Mouse (Mus musculus) heart, adult 11 months (tissue): Measurements from ENCODE around the gene Unc13a.
A peak's percentile ranks its signal among the peaks of the same experiment; 100 is the strongest.

Source experiments
- DNase-seq: peaks from one replicate; pipeline ENCODE4 v3.0.0; 2022

The Unc13a gene

DNA sequence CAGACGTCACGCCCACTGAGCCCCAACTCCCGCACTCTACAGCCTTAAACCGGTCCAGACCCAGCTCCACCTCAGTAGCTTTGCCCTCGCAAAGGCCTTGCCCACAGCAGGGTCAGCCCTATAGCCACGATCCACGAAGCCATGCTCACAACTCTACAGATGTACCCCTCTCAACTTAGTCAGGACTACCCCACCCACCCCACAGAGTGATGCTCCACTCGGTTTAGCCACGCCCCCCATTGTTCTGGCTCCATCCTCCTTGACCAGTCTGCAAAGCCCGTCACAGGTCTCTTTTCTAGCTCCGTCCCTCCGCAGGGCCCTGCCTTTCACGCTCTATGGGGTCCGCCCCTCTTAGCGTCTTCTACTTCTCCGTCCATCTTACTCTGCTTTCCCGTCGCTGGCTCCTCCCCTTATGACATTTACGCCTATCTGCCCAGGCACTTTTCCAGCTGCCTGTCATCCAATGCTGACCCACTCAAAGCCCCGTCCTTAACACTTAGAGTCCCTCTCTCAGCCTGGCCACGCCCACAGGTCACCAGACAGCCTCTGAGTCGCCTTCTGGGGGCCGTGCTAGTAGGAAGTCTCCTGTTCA, 14.7 kb upstream of the Unc13a start:
- DNase-seq: peak; percentile 93

DNA sequence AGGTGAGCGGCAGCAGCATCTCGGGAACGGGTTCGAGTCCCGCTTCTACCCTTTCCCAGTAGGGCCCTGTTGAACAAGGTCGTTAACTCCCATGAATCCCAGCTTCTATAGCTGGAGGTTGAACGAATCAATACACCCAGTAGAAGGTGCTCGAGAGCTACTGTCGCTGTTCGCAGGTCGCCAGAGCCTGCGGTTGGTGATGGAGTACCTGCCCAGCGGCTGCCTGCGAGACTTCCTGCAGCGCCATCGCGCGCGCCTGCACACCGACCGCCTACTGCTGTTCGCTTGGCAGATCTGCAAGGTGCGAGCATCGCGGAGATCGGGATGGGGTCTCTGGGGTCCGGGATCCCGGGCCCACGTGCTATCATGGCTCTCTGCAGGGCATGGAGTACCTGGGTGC, 14.0 kb upstream of the Unc13a start:
- DNase-seq: no peak

DNA sequence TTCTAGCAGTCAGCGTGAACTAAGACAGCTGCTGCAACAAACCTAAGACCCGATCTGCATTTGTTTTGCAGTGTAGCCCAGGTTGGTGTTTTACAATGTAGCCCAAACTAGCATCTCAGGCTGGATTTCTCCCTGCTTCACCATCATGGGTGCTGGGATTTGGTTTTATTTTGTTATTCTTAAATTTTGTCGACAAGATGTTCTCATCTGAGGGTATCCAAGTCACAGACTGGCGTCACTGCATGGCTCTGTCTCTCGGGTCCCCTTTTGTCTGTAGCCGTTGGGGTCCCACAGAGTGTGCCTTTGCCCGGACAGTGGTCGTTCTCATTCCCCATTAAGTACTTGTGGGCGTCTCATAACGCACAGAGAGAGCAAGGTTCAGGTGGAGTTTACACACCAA, 13.1 kb upstream of the Unc13a start:
- DNase-seq: no peak

DNA sequence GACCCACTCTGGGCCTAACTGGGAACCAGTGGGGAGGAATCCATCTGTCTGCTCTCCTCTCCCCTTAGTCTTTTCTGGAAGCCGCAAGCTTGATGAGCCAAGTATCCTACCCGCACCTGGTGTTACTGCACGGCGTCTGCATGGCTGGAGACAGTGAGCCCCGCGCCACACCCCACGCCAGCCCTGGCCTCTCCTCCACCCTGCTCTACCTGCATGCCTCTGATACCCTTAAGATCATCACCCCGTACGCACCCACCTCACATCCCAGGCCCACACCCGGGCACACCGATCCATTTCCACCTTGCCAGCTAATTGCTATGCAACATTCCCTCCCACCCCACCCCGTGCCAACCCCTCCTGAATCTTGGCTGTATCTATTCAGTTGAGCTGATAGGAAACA, 11.3 kb upstream of the Unc13a start:
- peak; percentile 90 for DNase-seq

DNA sequence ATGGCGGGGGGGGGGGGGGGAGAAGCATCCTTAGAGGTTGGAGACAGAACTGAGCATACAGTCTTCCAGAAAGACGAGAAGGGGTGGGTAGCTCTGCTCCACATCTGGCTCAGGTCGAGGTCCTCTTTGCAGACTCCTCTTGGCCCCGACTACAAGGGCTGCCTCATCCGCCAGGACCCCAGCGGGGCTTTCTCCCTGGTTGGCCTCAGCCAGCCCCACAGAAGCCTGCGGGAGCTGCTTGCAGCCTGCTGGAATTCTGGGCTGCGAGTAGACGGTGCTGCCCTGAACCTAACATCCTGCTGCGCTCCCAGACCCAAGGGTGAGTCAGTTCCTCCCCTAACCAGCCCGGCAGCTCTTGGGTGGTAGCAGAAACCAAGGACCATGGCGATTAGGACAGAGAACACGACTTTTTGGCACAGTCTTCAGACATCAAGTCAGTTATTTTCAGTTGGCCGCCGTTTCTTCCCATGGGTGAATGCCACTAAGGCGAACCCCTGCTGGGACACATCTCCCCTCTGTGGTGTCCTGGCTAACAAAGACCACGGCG, 9.9 kb upstream of the Unc13a start:
- DNase-seq: no peak

DNA sequence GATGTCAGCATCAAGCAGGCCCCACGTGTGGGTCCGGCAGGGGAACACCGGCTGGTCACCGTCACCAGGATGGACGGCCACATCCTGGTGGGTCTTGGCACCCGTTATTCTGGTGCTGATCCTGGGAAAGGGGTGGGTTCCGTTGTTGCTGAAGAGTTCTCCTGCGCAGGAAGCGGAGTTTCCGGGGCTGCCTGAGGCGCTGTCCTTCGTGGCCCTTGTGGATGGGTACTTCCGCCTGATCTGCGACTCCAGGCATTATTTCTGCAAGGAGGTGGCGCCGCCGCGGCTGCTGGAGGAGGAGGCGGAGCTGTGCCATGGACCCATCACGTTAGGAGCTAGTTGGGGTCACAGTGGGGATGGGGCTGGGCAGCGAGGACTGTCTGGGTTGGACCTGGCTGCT, 8.9 kb upstream of the Unc13a start:
- DNase-seq: peak; percentile 91

DNA sequence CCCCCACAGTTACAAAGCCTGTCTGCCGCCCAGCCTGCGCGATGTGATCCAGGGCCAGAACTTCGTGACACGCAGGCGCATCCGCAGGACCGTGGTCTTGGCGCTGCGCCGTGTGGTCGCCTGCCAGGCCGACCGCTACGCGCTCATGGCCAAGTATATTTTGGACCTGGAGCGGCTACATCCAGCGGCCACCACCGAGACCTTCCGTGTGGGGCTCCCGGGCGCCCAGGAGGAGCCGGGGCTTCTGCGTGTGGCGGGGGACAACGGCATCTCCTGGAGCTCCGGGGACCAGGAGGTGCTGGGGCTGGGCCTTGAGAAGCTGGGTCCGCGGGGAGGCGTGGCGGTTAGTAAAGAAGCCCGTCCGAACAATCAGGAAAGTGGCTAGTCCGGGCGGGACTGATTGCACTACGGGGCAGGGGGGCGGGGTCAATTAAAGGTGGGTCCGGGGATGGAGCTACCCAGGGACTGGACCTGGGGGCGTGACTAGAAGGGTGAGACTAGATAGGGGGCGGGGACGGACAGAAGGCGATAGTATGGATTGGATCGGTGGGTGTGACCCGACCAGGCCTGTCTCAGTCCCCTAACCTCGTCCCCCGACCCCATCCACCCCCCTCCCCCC, 8.1 kb upstream of the Unc13a start:
- peak; percentile 92 for DNase-seq

DNA sequence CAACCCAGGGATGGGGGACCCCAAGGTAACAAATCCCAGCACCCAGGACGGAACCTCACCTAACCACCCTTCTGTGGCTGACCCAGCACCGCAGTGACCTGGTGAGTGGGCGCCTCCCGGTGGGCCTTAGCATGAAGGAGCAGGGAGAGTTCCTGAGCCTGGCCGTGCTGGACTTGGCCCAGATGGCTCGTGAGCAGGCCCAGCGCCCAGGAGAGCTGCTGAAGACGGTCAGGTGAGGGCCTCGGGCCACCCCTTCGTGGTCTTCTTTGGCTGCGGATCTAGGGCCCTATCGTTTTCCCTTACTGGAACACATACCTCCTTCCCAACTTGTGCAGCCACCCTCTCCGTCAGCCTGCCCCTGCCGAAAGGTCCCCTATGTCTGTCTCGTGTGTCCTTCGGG, 7.6 kb upstream of the Unc13a start:
- DNase-seq: peak; percentile 89

DNA sequence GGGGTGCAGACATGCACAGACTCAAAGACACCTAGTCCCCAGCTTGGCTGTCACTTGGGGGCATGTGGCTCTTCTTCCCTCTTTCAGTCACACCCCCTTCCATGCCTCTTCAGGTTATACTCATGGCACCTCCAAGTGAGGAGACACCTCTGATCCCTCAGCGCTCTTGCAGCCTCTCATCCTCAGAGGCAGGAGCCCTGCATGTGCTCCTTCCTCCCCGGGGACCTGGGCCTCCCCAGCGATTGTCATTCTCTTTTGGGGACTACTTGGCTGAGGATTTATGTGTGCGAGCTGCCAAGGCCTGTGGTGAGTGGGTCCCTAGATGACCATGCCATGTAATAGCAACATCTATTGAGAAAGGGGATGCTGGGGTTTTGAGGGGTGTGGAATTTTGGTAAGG, 6.7 kb upstream of the Unc13a start:
- no peak for DNase-seq

DNA sequence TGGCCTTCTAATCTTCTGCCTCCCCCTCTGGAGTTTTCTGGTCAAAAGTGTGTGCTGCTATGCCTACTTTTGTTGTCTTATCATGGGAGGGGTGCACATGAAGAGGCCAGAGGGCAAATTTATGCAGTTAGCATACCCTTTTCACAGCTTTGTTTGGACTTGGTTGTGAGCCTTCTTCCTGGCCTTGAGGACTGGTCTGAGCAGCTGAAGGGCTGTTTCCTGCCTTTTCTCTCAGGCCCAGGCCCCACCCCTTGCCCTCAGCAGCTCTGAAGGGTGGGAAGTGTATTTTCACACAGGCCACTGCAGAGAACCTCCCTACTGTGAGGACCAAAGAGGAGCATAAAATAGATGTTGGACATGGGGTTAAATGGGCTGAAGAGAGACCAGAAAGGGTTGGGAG, 6.0 kb upstream of the Unc13a start:
- DNase-seq: peak; percentile 96

DNA sequence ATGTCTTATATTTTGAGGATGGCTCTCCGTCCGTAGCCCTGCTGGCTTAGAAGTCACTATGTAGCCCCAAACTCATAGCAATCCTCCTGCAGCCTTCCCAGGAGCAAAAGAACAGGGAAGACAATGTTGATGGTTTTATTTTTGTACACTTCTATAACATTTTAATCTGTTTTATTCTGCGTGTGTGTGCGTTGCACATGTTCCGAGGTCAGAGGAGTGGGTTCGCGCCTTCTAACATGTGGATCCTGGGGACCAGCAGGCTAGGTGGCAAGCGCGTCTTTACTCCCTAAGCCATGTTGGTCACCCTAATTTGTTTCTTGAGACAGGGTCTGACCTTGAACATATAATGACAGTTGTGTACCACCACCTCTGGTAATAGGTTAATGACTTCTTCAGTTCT, 5.2 kb upstream of the Unc13a start:
- DNase-seq: peak; percentile 90

DNA sequence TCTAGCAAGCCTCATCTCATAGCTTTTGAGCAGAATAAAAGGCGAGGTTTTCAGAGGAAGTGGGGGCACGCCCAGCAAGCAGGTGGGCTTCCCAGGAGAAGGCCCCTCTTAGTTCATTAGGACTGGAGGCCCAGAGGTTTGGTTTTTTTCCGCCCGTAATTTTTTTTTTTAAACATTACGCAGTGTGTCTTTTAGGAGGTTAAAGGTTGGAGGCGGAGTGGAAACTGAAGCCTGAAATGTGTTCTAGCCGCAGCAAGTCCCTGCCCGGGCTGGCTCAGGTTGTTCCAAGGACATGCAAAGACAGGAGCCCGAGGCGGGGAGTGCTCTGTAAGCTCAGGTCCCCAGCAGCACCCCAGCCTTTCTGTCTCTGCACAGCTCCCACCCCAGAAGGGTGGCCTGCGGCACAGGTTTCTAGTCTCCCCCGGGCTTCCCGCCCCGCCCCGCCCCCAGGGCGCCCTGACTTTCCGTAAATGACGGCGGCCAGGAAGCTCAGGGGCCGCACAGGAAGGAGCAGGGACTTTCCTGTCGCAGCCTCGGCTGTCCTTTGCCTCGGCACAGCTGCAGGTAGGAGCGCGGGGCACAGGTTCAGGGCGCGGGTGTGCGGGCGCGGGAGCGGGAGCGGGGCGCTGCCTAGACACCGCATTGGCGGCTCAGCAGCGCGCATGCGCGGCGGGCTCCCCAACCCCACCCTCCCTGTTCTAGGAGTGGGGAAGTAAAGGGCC, 4.6 kb upstream of the Unc13a start, which contains the start of gene Jak3:
Gene Jak3, plus strand, starts transcription at position 277 of the 722 bp plus-strand sequence.
- DNase-seq: peak; percentile 98

DNA sequence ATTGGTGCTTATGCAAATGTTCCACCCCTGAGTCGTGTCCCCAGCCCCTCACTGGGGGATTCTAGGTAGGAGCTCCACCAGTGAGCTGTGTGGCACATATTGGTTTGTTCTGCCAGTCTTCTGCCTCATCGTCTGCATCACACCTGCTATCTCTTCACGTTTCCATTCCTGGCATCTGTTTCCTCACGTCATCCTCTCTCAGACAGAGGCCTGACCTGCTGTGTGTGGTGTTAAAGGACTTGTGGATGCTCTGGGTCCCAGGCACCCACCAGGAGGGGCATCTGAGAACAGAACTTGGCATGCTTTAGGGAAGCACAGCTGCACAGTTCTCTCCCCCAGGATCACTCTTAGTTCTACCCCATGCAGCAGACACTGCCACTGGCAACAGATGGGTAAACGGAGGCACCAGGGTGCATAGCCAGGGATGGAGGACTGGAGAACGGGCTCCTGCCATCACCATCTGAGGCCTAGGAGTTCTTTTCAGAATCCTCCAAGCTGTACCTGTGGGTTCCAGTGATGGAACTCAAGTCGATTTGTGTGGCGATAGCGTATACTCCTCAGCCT, 4.0 kb upstream of the Unc13a start:
- peak; percentile 93 for DNase-seq

DNA sequence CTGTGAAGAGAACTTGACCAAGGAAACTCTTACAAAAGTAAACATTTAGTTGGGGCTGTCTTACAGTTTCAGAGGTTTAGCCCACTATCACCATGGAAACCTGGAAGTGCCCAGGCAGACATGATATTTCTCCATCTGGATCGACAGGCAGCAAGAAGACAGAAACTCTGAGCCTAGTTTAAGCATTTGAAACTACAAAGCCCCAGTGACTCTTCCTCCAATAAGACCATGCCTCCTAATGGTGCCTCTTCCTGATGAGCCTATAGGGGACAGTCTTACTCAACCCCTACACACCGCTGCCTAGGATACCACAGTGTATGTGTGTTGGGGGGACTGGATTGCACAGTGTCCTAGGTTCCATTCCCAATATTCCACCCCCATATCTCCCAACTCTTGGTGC, 2.5 kb upstream of the Unc13a start:
- DNase-seq: no peak

DNA sequence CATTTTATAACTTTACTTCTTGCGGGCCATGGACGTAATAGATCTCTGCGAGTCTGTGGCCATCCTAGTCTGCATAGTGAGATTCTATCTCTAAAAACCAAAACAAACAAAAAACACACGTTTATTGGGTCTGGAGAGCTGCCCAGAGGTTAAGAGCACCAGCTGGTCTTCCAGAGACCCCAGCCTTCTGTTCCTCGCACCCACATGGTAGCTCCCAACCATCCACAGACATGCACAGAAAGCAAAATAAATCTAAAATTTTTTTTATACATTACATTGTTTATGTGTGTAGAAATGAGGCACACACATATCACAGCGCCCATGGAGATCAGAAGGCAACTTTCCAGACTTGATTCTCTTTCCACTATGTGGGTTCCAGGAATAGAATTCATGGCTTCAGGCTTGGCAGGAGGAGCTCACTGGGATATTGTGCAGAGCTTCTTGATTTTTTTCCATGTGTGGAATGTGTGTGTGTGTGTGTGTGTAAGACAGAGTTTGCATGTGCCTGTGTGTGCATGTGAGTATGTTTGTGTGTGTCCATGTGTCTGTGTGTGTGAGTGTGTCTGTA, 695 bp upstream of the Unc13a start:
- DNase-seq: no peak

DNA sequence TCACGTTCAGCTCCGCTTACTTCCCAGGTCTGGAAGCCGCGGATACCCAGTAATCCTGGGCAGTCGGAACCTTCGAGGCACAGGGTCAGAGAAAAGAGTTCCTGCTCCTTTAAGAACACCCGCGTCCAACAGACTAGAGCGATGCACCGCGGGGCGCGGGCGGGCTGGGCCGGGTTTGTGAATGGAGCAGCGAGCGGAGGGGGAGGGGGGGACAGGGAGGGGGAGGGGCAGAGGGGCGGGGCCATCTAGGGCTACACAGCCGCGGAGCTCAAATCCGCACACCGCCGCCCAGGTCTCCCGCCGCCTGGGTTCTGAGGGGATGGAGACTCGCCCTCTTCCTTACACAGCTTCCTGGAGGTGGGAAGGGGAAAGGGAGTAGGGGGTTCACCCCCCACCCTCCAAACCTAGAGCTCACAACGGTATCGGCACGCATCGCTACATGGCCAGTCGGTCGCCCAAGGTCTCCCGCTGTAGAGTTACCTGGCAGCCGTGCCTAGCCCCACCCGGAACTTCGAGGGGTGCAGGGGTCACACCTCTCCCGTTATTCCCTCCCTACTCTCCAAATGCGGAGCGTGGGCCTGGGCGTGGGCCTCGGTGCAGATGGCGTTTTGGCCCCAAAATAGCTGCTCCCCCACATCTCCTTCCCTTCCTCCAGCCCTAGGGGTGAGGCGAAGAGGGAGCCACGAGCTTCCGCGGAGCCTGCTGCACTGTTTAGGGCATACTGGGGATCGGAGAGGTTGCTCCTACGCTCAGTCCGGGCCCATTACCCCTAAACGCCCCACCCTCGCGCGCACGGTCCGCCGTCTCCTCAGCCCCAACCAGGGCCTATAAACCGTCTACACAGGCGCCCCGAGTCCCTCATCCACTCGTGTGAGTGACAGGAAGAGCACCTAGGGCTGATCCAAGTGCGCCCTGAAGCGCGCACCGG, 672 bp downstream of the Unc13a start:
- DNase-seq: peak; percentile 93

DNA sequence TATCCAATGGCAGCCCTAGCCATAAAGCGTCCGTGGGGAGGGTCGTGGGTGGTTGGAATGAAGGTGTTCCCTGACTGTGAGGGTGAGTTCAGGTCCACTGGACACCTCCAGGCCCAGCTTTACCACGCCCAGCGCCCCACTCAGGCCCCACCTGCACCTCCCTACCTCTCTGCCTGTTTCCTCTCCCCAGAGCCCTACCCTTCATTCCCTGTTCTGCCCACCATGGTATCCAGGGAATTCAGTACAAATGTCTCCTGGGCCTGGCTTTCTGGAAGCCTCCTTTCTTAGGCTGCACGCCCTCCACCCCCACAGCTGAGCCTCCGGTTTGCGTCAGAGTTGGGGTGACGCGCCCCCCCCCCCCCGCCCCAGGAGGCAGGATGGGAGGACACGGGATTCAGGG, 1.4 kb downstream of the Unc13a start:
- no peak for DNase-seq

DNA sequence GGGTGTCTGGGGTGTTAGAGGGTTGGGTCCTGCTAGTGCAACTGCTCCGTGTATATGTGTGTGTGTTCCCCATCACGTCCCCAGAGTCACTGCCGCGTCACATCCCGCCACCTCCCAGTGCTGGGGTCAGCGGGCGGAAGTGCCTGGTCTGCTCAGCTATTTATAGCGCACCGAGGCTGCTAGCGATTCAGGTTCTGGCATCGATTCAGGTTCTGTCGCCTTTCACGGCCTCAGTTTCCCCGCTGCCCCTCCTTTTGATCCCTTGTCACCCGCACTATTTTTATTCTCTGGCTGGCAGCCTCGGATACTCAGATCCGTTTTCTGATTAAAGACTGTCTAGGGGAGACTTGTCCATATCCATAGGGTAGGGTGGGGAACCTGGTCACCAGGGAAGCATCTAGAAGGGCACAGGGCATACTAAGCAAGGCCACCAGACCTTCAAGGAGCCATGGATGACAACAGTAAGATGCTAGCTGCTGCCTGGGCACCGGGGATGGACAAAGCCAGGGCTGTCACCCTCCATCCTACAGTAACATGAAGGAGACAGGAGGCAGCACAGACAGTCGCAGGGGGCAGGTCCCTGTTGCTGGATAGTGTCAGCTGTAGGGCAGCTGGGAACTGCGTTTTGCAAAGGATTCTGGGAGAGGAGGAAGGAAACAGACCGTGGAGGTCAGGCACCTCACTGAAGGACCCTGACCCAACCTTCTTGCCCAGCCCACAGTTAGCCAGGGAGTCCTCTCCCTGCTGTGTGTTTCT, 3.2 kb downstream of the Unc13a start:
- peak; percentile 95 for DNase-seq

DNA sequence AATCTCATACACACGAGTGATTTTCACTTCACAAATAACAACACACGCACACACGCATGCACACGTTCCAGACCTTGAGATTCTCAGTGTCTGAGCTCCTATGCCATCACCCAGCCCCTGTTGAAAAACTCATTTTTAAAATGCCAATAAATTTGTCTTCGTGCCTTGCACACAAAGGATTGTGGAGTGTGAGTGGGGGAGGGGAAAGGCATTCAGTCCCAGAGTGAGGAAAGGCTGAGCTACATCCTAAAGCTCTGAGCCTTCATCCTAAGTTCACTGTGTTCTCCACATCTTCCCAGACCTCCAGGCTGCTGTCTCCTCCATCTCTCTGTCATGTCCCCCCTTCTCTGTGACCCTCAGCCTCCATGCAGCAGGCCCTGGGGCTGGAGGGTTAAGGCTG, 4.3 kb downstream of the Unc13a start:
- DNase-seq: no peak

DNA sequence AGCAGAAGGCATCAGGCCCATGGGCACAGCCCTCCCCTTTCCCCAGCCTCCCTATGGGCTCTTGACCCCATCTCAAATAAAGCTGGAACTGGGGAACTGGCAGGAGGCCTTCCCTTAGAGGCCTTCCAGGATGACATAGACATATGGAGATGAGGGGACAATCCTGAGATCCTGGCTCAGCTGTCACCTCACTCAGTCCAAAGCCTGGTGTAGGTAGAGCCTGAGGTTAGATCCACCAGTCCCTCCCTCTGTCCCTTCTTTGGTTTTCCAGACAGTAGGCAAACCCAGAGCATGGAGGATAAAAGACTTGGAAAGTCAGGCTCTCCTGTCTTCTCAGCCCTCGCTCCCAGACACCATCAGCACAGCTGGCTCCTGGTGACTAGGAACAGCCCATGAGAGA, 4.7 kb downstream of the Unc13a start:
- DNase-seq: no peak

DNA sequence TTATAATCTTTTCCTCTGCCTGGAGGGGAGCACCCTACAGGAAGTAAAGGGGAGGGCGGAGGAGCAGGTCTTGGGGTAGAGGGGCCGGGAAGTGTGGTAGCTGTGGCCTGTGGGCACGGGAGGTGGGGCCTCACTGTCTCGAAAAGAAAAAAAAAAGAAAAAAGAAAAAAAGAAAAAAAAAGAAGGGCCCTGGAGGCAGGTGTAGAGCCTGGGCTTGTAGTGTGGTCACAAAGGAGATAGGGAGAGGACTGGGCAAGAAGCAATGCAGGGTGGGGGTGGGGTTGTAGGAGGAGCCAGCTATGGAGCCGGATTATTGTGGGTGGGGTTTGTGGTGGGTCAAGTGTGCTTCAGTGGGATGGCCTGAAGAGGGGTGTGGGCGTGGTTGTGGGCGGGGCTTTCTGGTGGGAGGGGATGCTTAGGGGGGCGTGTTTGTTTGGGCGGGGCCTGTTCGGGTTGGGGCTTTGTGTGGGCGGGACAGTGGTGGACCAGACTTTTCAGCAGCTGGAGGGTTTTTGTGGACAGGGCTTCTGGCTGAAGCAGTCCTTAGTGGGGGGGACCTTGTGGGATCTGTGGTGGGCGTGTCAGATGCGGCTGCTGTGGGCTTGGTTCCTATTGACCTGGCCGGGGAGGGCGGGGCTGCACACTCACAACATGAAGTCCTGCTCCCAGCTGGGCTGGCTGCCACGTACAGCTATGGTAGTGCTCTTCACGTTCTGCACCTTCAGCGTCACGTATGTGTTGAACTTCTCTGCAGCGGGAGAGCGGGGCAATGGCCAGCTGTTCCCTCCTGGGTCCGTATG, 6.0 kb downstream of the Unc13a start:
- DNase-seq: peak; percentile 92
